Mouse (Mus musculus): ENCODE results near the gene Tlcd1. TPM values are rescaled to one million over a fixed set of nuclear protein-coding genes. Genes with fewer than 3 reads are reported as not detected.

Gene Tlcd1
- polyA plus RNA-seq (2014; fragmentation: Illumina TruSeq; extraction: RNeasy Lipid Tissue Mini Kit (QIAGEN cat#74804); ENCODE audit: low read depth, low replicate concordance), result 12.8 TPM

DNA sequence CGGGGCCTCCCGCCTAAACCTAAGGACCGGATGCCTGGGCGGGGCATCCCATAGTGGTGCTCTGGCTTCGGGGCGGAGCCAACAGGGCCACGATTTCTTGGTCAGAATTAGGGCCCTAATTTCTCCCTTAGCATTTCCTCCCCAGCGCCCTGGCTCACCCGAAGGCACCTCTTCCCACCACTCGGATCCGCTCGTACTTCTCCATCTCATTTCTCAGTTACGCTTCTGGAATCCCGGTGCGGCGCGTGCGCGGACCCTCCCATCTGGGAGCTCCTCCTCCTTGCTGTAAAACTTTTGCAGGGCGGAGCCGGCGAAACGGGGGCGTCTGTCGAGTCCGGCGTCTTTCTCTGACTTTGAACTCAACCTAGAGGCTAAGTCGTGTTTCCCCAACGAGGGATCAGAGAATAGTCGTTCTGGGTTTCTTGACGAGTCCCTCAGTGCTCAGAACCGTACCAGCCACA is at the start of gene Tlcd1, which contains the start of gene Nek8:
Tlcd1 (plus strand) TSS at position 310 of the 461 bp plus-strand sequence.
Nek8 (minus strand) TSS at position 274 of the 461 bp plus-strand sequence.

DNA sequence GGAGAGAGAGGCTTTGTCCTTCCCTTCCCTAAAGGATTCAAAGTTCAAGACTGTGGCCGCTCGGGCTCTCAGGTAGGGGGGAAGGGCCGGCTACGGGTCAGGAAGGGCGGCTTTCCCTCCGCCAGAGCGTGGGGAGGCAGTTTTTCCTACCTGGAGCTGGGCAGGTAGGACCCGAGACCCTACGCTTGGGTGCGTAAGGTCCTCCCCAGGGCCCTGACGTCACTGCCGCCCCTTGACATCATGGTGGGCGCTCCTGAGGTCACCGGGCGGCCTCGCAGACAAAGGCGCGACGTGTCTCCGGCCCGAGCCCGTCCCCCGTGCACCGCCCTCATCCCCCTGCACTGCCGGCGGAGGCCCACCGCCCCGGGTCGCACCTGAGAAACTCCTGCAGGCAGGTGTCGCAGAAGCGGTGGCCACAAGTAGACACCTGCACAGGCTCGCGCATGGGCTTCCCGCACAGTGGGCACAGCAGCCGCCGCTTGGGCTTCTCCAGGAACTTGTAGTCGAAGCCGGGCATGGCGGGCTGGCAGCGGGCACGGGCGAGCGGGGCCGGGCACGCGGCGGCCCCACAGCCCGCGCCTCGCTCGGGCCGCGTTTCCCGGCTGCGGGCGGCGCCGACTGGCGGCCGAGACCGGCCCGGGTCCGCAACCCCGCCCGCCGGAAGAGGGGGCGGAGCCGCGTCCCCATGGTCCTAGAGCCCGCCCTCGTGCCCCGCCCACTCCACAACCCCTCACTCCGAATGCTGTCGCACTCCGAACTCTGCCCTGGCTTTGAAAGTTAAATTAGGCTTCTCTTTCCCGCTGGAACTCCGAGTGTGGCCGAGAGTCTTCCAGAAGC is 11.4 kb upstream of the Tlcd1 start, which contains the start of gene Traf4:
Traf4 (minus strand) TSS at position 666 of the 837 bp plus-strand sequence.

DNA sequence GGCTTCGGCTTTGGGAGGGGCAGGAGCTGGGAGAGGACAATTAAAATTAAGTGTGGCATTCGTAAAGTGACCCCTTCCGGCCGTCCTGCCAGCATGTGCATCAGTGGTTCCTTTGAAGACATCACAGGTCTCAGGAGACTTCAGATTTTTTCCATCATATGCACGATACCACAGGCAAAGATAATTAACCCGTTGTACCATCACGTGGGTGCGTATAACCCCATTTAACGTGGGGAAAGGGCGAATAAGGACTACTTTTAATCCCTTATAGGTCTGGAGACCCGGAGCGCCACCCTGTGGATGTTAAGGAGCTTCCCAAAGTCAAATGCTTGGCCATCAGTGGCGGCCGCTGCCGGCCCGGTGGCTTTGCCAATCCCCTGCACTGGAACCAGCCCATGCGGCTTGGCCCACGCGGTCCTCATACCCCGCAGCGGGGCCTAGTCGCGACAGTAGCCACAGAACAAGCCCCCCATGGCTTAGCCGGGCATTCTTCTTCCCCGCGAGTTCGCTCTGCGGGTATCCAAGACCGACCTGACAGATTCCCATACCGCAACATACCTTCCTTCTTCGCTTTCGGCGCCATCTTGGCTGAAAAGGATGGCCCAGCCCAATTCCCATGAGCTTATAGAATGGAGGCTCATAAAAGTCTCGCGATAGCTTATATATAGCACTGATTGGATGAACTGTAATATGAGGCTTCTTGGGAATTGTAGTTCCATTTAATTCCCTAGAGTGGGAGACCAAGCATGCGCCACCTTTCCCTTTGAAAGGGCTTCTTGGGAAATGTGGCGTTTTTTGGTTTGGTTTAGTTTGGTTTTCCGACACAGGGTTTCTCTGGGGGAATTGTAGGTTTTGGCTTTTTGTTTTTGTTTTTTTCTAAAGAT is 6.7 kb downstream of the Tlcd1 start, which contains the start of gene Rpl23a:
Rpl23a (minus strand) TSS at position 624 of the 884 bp plus-strand sequence.

DNA sequence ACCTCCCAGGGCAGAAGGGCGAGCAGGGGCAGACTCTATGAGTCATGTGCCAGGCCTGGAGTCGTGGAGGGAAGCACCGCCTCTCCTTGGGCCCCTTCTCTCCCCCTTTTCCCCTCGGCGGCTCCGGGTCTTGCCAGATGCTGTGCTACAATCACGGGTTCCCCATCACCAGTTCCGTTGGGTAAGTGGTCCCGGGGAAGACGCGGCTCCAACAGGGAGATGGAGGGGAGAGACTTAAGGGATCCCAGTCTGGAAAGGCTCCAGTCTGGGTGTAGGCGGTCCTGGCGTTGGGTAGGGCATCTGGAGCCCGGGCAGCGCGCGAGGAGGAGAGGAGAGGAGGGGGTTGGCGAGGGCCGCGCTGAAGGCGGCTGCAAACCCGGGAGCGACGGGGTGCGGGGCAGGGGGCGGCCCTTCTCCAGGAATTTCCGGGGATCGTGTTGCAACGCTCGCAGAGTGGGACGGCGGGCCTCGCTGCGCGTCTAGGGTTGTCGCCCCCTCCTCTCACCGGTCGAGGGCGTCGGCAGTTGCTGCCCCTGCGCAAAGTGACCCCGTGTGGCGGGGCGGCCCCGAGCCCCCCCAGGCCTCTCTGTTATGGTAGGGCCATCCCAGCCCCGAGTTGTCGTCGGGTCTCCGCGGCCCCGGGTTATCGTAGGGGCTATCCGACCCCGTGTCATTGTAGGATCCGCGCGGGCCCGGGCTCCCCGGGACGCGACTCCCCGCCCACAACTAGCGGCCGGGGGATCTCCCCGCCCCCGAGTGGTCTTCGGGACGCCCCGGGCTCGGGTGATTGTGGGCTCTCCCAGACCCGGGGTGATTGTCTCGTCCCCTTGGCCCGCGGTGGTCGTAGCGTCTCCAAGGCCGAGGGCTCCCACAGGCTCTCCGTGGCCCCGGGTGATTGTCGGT is 12.1 kb downstream of the Tlcd1 start, which contains the start of gene Rab34:
Rab34 (plus strand) TSS at position 100 of the 903 bp plus-strand sequence.

DNA sequence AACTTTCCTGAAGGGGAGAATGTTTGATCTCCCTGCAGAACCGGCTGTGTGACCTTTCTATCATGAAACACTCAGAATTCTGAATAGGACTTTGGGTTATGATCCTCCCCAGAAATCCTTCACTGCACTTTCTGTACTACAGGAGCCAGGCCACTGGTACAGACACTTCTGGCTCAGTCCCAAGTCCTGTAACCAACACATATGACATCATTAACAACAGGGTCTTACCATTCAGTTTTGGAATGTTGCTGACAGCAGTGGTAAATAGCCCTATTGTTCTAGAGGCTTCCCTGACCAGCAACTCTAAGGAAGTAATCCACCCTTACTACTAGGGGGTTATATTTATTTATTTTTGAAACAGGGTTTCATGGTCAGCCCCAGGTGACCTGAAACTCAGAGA is 16.6 kb downstream of the Tlcd1 start, which contains the start of gene Proca1:
Proca1 (plus strand) TSS at position 280 of the 400 bp plus-strand sequence.

Other genes with a start within 250 kb of the Tlcd1 start
- 0.42 TPM for gene Sez6, start 245.9 kb upstream of the Tlcd1 start, polyA plus RNA-seq (2014; fragmentation: Illumina TruSeq; extraction: RNeasy Lipid Tissue Mini Kit (QIAGEN cat#74804); ENCODE audit: low read depth, low replicate concordance)
- gene Phf12, start 194.0 kb upstream of the Tlcd1 start, polyA plus RNA-seq (2014; fragmentation: Illumina TruSeq; extraction: RNeasy Lipid Tissue Mini Kit (QIAGEN cat#74804); ENCODE audit: low read depth, low replicate concordance), result 25.0 TPM
- gene Dhrs13, start 144.4 kb upstream of the Tlcd1 start, polyA plus RNA-seq (2014; fragmentation: Illumina TruSeq; extraction: RNeasy Lipid Tissue Mini Kit (QIAGEN cat#74804); ENCODE audit: low read depth, low replicate concordance), result 3.2 TPM
- 57.8 TPM for gene Flot2, start 138.8 kb upstream of the Tlcd1 start, polyA plus RNA-seq (2014; fragmentation: Illumina TruSeq; extraction: RNeasy Lipid Tissue Mini Kit (QIAGEN cat#74804); ENCODE audit: low read depth, low replicate concordance)
- 23.7 TPM for gene Eral1, start 96.3 kb upstream of the Tlcd1 start, polyA plus RNA-seq (2014; fragmentation: Illumina TruSeq; extraction: RNeasy Lipid Tissue Mini Kit (QIAGEN cat#74804); ENCODE audit: low read depth, low replicate concordance)
- gene Fam222b, start 82.1 kb upstream of the Tlcd1 start, polyA plus RNA-seq (2014; fragmentation: Illumina TruSeq; extraction: RNeasy Lipid Tissue Mini Kit (QIAGEN cat#74804); ENCODE audit: low read depth, low replicate concordance), result 10.5 TPM
- gene Traf4, start 11.1 kb upstream of the Tlcd1 start, polyA plus RNA-seq (2014; fragmentation: Illumina TruSeq; extraction: RNeasy Lipid Tissue Mini Kit (QIAGEN cat#74804); ENCODE audit: low read depth, low replicate concordance), result 5.6 TPM
- 4.2 TPM for gene Nek8, start within 50 bp of the Tlcd1 start, polyA plus RNA-seq (2014; fragmentation: Illumina TruSeq; extraction: RNeasy Lipid Tissue Mini Kit (QIAGEN cat#74804); ENCODE audit: low read depth, low replicate concordance)
- gene Rpl23a, start 6.9 kb downstream of the Tlcd1 start, polyA plus RNA-seq (2014; fragmentation: Illumina TruSeq; extraction: RNeasy Lipid Tissue Mini Kit (QIAGEN cat#74804); ENCODE audit: low read depth, low replicate concordance), result 1,229 TPM
- 15.8 TPM for gene Rab34, start 11.7 kb downstream of the Tlcd1 start, polyA plus RNA-seq (2014; fragmentation: Illumina TruSeq; extraction: RNeasy Lipid Tissue Mini Kit (QIAGEN cat#74804); ENCODE audit: low read depth, low replicate concordance)
- 2.3 TPM for gene Proca1, start 16.7 kb downstream of the Tlcd1 start, polyA plus RNA-seq (2014; fragmentation: Illumina TruSeq; extraction: RNeasy Lipid Tissue Mini Kit (QIAGEN cat#74804); ENCODE audit: low read depth, low replicate concordance)
- gene Sdf2, start 69.0 kb downstream of the Tlcd1 start, polyA plus RNA-seq (2014; fragmentation: Illumina TruSeq; extraction: RNeasy Lipid Tissue Mini Kit (QIAGEN cat#74804); ENCODE audit: low read depth, low replicate concordance), result 70.7 TPM
- gene Supt6, start 69.3 kb downstream of the Tlcd1 start, polyA plus RNA-seq (2014; fragmentation: Illumina TruSeq; extraction: RNeasy Lipid Tissue Mini Kit (QIAGEN cat#74804); ENCODE audit: low read depth, low replicate concordance), result 25.6 TPM
- 147 TPM for gene 2610507B11Rik, start 85.0 kb downstream of the Tlcd1 start, polyA plus RNA-seq (2014; fragmentation: Illumina TruSeq; extraction: RNeasy Lipid Tissue Mini Kit (QIAGEN cat#74804); ENCODE audit: low read depth, low replicate concordance)
- 0.45 TPM for gene BC030499, start 114.1 kb downstream of the Tlcd1 start, polyA plus RNA-seq (2014; fragmentation: Illumina TruSeq; extraction: RNeasy Lipid Tissue Mini Kit (QIAGEN cat#74804); ENCODE audit: low read depth, low replicate concordance)
- gene Spag5, start 124.8 kb downstream of the Tlcd1 start, polyA plus RNA-seq (2014; fragmentation: Illumina TruSeq; extraction: RNeasy Lipid Tissue Mini Kit (QIAGEN cat#74804); ENCODE audit: low read depth, low replicate concordance), result 0.37 TPM
- gene Aldoc, start 146.3 kb downstream of the Tlcd1 start, polyA plus RNA-seq (2014; fragmentation: Illumina TruSeq; extraction: RNeasy Lipid Tissue Mini Kit (QIAGEN cat#74804); ENCODE audit: low read depth, low replicate concordance), result 0.63 TPM
- 23.8 TPM for gene Pigs, start 151.7 kb downstream of the Tlcd1 start, polyA plus RNA-seq (2014; fragmentation: Illumina TruSeq; extraction: RNeasy Lipid Tissue Mini Kit (QIAGEN cat#74804); ENCODE audit: low read depth, low replicate concordance)
- gene Unc119, start 166.8 kb downstream of the Tlcd1 start, polyA plus RNA-seq (2014; fragmentation: Illumina TruSeq; extraction: RNeasy Lipid Tissue Mini Kit (QIAGEN cat#74804); ENCODE audit: low read depth, low replicate concordance), result 6.7 TPM
- gene Foxn1, start 209.8 kb downstream of the Tlcd1 start, polyA plus RNA-seq (2014; fragmentation: Illumina TruSeq; extraction: RNeasy Lipid Tissue Mini Kit (QIAGEN cat#74804); ENCODE audit: low read depth, low replicate concordance), result not detected
- gene Slc13a2, start 245.5 kb downstream of the Tlcd1 start, polyA plus RNA-seq (2014; fragmentation: Illumina TruSeq; extraction: RNeasy Lipid Tissue Mini Kit (QIAGEN cat#74804); ENCODE audit: low read depth, low replicate concordance), result not detected